Mouse (Mus musculus): ENCODE data around the gene Sec22b.

DNA sequence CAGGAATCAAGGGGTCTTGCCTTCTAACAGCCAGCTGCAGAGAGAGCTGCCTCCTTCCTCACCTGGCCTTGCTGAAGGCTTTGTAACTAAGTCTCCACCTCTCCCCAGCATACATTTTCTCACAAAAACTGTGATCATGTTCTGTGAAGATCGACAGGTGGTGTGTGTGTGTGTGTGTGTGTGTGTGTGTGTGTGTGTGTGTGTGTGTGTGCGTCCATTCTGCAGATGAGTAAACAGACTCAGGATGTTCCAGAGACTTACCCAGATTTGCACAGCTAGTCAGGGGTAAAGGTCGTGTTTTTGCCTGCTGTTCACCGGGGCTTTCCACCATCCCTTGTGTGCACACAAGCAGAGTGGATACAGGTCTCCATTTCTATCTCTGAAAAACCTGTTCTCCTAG lies 71.7 kb downstream of the Sec22b start:
- TF ChIP-seq CTCF (IDR thresholded peaks at IDR 0.05; ENCODE audit: insufficient read depth, low read length) (no peak), POLR2A (IDR thresholded peaks at IDR 0.05; ENCODE audit: borderline replicate concordance, extremely low read depth, low read depth, low read length) (no peak)

Data from lung, adult 2 months (tissue).